Mouse (Mus musculus): ENCODE data around the gene Zglp1. TPM values are rescaled to one million over a fixed set of nuclear protein-coding genes. Genes with fewer than 3 reads are reported as not detected.
"Not testable (repeated sequence)": the region's sequence is repeated elsewhere in the genome, so short reads cannot be mapped to it uniquely, and the experiment has no call there.

Gene Zglp1
- polyA plus RNA-seq, 1 experiment from 2014 or later = 2.4 TPM

- H3K4me1 ChIP-seq (ENCODE audit: control insufficient read depth, insufficient read depth, low read length); DNase-seq (ENCODE audit: low spot score); H3K27me3 ChIP-seq (ENCODE audit: control insufficient read depth, insufficient read depth, low read length); ATAC-seq (ENCODE audit: insufficient number of reproducible peaks, low FRiP score, low TSS enrichment, low read depth); H3K9ac ChIP-seq (ENCODE audit: low read length); H3K9me3 ChIP-seq (ENCODE audit: control insufficient read depth, low read length); H3K27ac ChIP-seq (replicated peaks; ENCODE audit: low read depth, low read length); H3K36me3 ChIP-seq (ENCODE audit: control insufficient read depth, insufficient read depth, low read length); H3K4me3 ChIP-seq (ENCODE audit: low read depth, low read length); H3K4me2 ChIP-seq (ENCODE audit: low read depth, severe bottlenecking): not testable (repeated sequence)
- WGBS = 61% methylated on average over 1 of the region's 1 CpGs
Observed at GRCm38 (mm10) chr9:21044785-21045184, 22.1 kb downstream of the Zglp1 start.

DNA sequence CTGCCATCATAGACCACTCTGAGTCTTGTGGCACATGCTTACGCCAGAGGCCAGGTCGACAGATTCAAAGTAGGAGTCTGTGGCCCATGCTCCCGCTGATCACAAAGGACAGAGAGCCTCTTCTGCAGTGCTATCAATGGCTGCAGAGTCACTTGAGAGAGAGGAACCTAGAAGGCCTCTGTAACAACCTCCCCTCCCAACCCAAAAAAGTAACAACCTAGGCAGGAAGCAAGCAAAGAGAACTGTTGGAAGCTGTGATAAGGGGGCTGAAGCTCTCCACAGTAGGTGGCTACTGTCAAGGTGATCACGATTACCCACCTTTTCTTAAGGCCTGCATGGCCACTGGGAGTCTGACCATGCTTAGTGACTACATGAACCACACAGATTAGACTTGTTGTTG is 23.3 kb downstream of the Zglp1 start:
- H3K9ac ChIP-seq (ENCODE audit: low read length) = no peak overlapping the region
- no peaks in the 10 kb centered on the region for H3K36me3 ChIP-seq (ENCODE audit: control insufficient read depth, insufficient read depth, low read length)
- ATAC-seq (ENCODE audit: insufficient number of reproducible peaks, low FRiP score, low TSS enrichment, low read depth) = no peak
- H3K4me3 ChIP-seq (ENCODE audit: low read depth, low read length) = no peak overlapping the region
- no peaks in the 10 kb centered on the region for H3K4me1 ChIP-seq (ENCODE audit: control insufficient read depth, insufficient read depth, low read length)
- WGBS = 85% methylated on average over 4 of the region's 4 CpGs
- DNase-seq (ENCODE audit: low spot score) = no peak
- H3K27ac ChIP-seq (replicated peaks; ENCODE audit: low read depth, low read length) = no peak overlapping the region
- peaks cover 12% of the 10 kb centered on the region for H3K27me3 ChIP-seq (ENCODE audit: control insufficient read depth, insufficient read depth, low read length)
- no peaks in the 10 kb centered on the region for H3K9me3 ChIP-seq (ENCODE audit: control insufficient read depth, low read length)
- no peak overlapping the region for H3K4me2 ChIP-seq (ENCODE audit: low read depth, severe bottlenecking)

GRCm38 (mm10) chr9:21041308-21041707 is 25.6 kb downstream of the Zglp1 start:
- Histone ChIP-seq H3K9me3 (ENCODE audit: control insufficient read depth, low read length) (no peaks in the 10 kb centered on the region), H3K27me3 (ENCODE audit: control insufficient read depth, insufficient read depth, low read length) (peaks cover 35% of the 10 kb centered on the region), H3K27ac (replicated peaks; ENCODE audit: low read depth, low read length) (no peak overlapping the region), H3K9ac (ENCODE audit: low read length) (no peak overlapping the region), H3K4me2 (ENCODE audit: low read depth, severe bottlenecking) (no peak overlapping the region), H3K36me3 (ENCODE audit: control insufficient read depth, insufficient read depth, low read length) (no peaks in the 10 kb centered on the region), H3K4me1 (ENCODE audit: control insufficient read depth, insufficient read depth, low read length) (peaks cover 8% of the 10 kb centered on the region), H3K4me3 (ENCODE audit: low read depth, low read length) (no peak overlapping the region)
- ATAC-seq (ENCODE audit: insufficient number of reproducible peaks, low FRiP score, low TSS enrichment, low read depth) (no peak), DNase-seq (ENCODE audit: low spot score) (no peak)
- 52% methylated on average over 4 of the region's 4 CpGs for WGBS

- no peak overlapping the region for H3K9ac ChIP-seq (ENCODE audit: low read length)
- no peak overlapping the region for H3K27ac ChIP-seq (replicated peaks; ENCODE audit: low read depth, low read length)
- peaks cover 10% of the 10 kb centered on the region for H3K4me1 ChIP-seq (ENCODE audit: control insufficient read depth, insufficient read depth, low read length)
Observed at GRCm38 (mm10) chr9:21039779-21040178, 27.1 kb downstream of the Zglp1 start.

GRCm38 (mm10) chr9:21037481-21037891 is 29.4 kb downstream of the Zglp1 start:
- H3K4me1 ChIP-seq (ENCODE audit: control insufficient read depth, insufficient read depth, low read length) = peaks cover 24% of the 10 kb centered on the region
- WGBS = 3% methylated on average over 31 of the region's 31 CpGs
- ATAC-seq (ENCODE audit: insufficient number of reproducible peaks, low FRiP score, low TSS enrichment, low read depth) (no peak), DNase-seq (ENCODE audit: low spot score) (peak; percentile 50)
- peak overlapping the region; percentile 66 for H3K4me2 ChIP-seq (ENCODE audit: low read depth, severe bottlenecking)
- peaks cover 72% of the 10 kb centered on the region for H3K27me3 ChIP-seq (ENCODE audit: control insufficient read depth, insufficient read depth, low read length)
- H3K9me3 ChIP-seq (ENCODE audit: control insufficient read depth, low read length) = no peaks in the 10 kb centered on the region
- peak overlapping the region; percentile 55 for H3K9ac ChIP-seq (ENCODE audit: low read length)
- H3K4me3 ChIP-seq (ENCODE audit: low read depth, low read length) = peak overlapping the region; percentile 34
- no peak overlapping the region for H3K27ac ChIP-seq (replicated peaks; ENCODE audit: low read depth, low read length)
- no peaks in the 10 kb centered on the region for H3K36me3 ChIP-seq (ENCODE audit: control insufficient read depth, insufficient read depth, low read length)

More at GRCm38 (mm10) chr9:21039779-21040178, 27.1 kb downstream of the Zglp1 start:
- 75% methylated on average over 3 of the region's 3 CpGs for WGBS
- Histone ChIP-seq H3K27me3 (ENCODE audit: control insufficient read depth, insufficient read depth, low read length) (peaks cover 50% of the 10 kb centered on the region), H3K4me3 (ENCODE audit: low read depth, low read length) (no peak overlapping the region), H3K4me2 (ENCODE audit: low read depth, severe bottlenecking) (no peak overlapping the region), H3K36me3 (ENCODE audit: control insufficient read depth, insufficient read depth, low read length) (no peaks in the 10 kb centered on the region), H3K9me3 (ENCODE audit: control insufficient read depth, low read length) (no peaks in the 10 kb centered on the region)
- DNase-seq (ENCODE audit: low spot score) (no peak), ATAC-seq (ENCODE audit: insufficient number of reproducible peaks, low FRiP score, low TSS enrichment, low read depth) (no peak)

- H3K9me3 ChIP-seq (ENCODE audit: control insufficient read depth, low read length) = no peaks in the 10 kb centered on the region
- WGBS = 3% methylated on average over 22 of the region's 22 CpGs
- peak; percentile 43 for DNase-seq (ENCODE audit: low spot score)
- H3K27ac ChIP-seq (replicated peaks; ENCODE audit: low read depth, low read length) = no peak overlapping the region
- H3K36me3 ChIP-seq (ENCODE audit: control insufficient read depth, insufficient read depth, low read length) = no peaks in the 10 kb centered on the region
- peaks cover 80% of the 10 kb centered on the region for H3K27me3 ChIP-seq (ENCODE audit: control insufficient read depth, insufficient read depth, low read length)
- ATAC-seq (ENCODE audit: insufficient number of reproducible peaks, low FRiP score, low TSS enrichment, low read depth) = no peak
- no peak overlapping the region for H3K4me2 ChIP-seq (ENCODE audit: low read depth, severe bottlenecking)
- H3K4me3 ChIP-seq (ENCODE audit: low read depth, low read length) = no peak overlapping the region
- no peak overlapping the region for H3K9ac ChIP-seq (ENCODE audit: low read length)
- peaks cover 24% of the 10 kb centered on the region for H3K4me1 ChIP-seq (ENCODE audit: control insufficient read depth, insufficient read depth, low read length)
Observed at GRCm38 (mm10) chr9:21036666-21037065, 30.2 kb downstream of the Zglp1 start.

DNA sequence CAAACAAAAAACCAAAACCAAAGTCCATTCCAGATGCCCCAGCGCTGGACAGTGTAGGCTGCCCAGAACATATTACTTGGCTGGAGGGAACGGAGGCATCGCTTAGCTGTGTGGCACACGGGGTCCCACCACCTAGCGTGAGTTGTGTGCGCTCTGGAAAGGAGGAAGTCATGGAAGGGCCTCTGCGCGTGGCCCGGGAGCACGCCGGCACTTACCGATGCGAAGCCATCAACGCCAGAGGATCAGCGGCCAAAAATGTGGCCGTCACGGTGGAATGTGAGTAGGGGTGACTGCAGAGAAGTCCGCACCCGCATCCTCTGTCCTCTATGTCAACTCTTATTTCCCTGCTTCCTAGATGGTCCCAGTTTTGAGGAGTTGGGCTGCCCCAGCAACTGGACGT is 30.7 kb downstream of the Zglp1 start:
- DNase-seq (ENCODE audit: low spot score) (no peak), ATAC-seq (ENCODE audit: insufficient number of reproducible peaks, low FRiP score, low TSS enrichment, low read depth) (no peak)
- peaks cover 82% of the 10 kb centered on the region for H3K27me3 ChIP-seq (ENCODE audit: control insufficient read depth, insufficient read depth, low read length)
- no peak overlapping the region for H3K9ac ChIP-seq (ENCODE audit: low read length)
- 7% methylated on average over 20 of the region's 20 CpGs for WGBS
- no peak overlapping the region for H3K4me2 ChIP-seq (ENCODE audit: low read depth, severe bottlenecking)
- no peaks in the 10 kb centered on the region for H3K9me3 ChIP-seq (ENCODE audit: control insufficient read depth, low read length)
- no peak overlapping the region for H3K4me3 ChIP-seq (ENCODE audit: low read depth, low read length)
- peaks cover 25% of the 10 kb centered on the region for H3K4me1 ChIP-seq (ENCODE audit: control insufficient read depth, insufficient read depth, low read length)
- no peaks in the 10 kb centered on the region for H3K36me3 ChIP-seq (ENCODE audit: control insufficient read depth, insufficient read depth, low read length)
- no peak overlapping the region for H3K27ac ChIP-seq (replicated peaks; ENCODE audit: low read depth, low read length)

GRCm38 (mm10) chr9:21035586-21035985 is 31.3 kb downstream of the Zglp1 start:
- no peak overlapping the region for H3K4me3 ChIP-seq (ENCODE audit: low read depth, low read length)
- no peak overlapping the region for H3K9ac ChIP-seq (ENCODE audit: low read length)
- no peaks in the 10 kb centered on the region for H3K36me3 ChIP-seq (ENCODE audit: control insufficient read depth, insufficient read depth, low read length)
- peaks cover 27% of the 10 kb centered on the region for H3K4me1 ChIP-seq (ENCODE audit: control insufficient read depth, insufficient read depth, low read length)
- ATAC-seq (ENCODE audit: insufficient number of reproducible peaks, low FRiP score, low TSS enrichment, low read depth) (no peak), DNase-seq (ENCODE audit: low spot score) (no peak)
- 21% methylated on average over 9 of the region's 9 CpGs for WGBS
- H3K27ac ChIP-seq (replicated peaks; ENCODE audit: low read depth, low read length) = no peak overlapping the region
- peaks cover 84% of the 10 kb centered on the region for H3K27me3 ChIP-seq (ENCODE audit: control insufficient read depth, insufficient read depth, low read length)
- no peaks in the 10 kb centered on the region for H3K9me3 ChIP-seq (ENCODE audit: control insufficient read depth, low read length)
- H3K4me2 ChIP-seq (ENCODE audit: low read depth, severe bottlenecking) = no peak overlapping the region

DNA sequence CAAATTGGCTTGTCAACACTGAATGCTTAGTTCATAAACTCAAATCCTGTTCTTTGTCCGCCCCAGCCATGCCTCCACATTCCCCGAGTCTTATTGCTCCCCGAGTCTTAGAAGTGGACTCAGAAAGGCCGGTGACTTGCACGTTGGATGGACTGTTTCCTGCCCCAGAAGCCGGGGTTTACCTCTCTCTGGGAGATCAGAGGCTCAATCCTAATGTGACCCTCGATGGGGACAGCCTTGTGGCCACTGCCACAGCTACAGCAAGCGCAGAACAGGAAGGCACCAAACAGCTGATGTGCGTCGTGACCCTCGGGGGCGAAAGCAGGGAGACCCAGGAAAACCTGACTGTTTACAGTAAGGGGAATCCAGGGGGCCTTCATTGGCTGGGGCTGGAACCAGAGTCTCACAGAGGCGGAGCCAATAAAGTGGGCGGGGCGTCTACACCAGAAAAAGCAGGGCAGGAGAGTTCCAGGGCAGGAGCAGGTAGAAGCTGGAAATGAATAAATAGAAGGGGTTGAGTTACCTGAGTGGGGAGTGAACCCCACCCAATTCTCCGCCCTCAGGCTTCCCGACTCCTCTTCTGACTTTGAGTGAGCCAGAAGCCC is 32.3 kb downstream of the Zglp1 start:
- Histone ChIP-seq H3K9me3 (ENCODE audit: control insufficient read depth, low read length) (no peaks in the 10 kb centered on the region), H3K4me1 (ENCODE audit: control insufficient read depth, insufficient read depth, low read length) (peaks cover 31% of the 10 kb centered on the region), H3K27me3 (ENCODE audit: control insufficient read depth, insufficient read depth, low read length) (peaks cover 89% of the 10 kb centered on the region), H3K4me3 (ENCODE audit: low read depth, low read length) (no peak overlapping the region), H3K4me2 (ENCODE audit: low read depth, severe bottlenecking) (no peak overlapping the region), H3K9ac (ENCODE audit: low read length) (no peak overlapping the region), H3K27ac (replicated peaks; ENCODE audit: low read depth, low read length) (no peak overlapping the region), H3K36me3 (ENCODE audit: control insufficient read depth, insufficient read depth, low read length) (no peaks in the 10 kb centered on the region)
- DNase-seq (ENCODE audit: low spot score) (peak; percentile 65), ATAC-seq (ENCODE audit: insufficient number of reproducible peaks, low FRiP score, low TSS enrichment, low read depth) (no peak)
- 4% methylated on average over 17 of the region's 17 CpGs for WGBS

All from limb, embryonic 11.5 days (tissue).